ENCODE assay signal across 9 mouse cellular contexts in genomic region chr9:67315356-67315755, GRCm38 (mm10).
DNase-seq lines count a peak whose midpoint lies in the region; ATAC-seq and TF ChIP-seq lines count a peak whose summit lies in the region.
"Had no signal": no experiment of that assay in that cellular context is flagged by ENCODE, and none has a peak within 500 bp of the region (broad histone marks: within the 10 kb centered on the region; RNA-seq: fewer than 3 reads in every experiment).

No protein-coding gene starts in this region.

- no peaks in the 10 kb centered on the region for H3K79me2 ChIP-seq in heart, adult 2 months (replicated peaks; ENCODE audit: control insufficient read depth, insufficient read depth, low read length)

- peak; percentile 23 to 54 for DNase-seq in heart, adult 2 months
- DNase-seq in heart, adult 11 months: no peak
- peak; percentile 54 for DNase-seq in urinary bladder, postnatal 25 days (ENCODE audit: low spot score)
- DNase-seq in urinary bladder, adult 2 months (ENCODE audit: low spot score): no peak
- peak; percentile 56 to 69 for DNase-seq in lung, postnatal 4 days
- peak; percentile 19 for DNase-seq in thymus, postnatal 25 days

- no peak for TF ChIP-seq EP300 in heart, adult 2 months (IDR thresholded peaks at IDR 0.05; ENCODE audit: insufficient read depth, low read depth, low read length)

- no peak overlapping the region for H3K27ac ChIP-seq in heart, adult 2 months
- H3K27ac ChIP-seq in intestine, embryonic 15.5 days: no peak overlapping the region
- H3K27ac ChIP-seq: neural tube, embryonic 13.5 days had no signal

- TF ChIP-seq POLR2A in heart, adult 2 months (IDR thresholded peaks at IDR 0.05; ENCODE audit: insufficient read depth, low read depth, low read length): no peak

- H3K9me3 ChIP-seq in intestine, embryonic 15.5 days: no peaks in the 10 kb centered on the region
- H3K9me3 ChIP-seq: neural tube, embryonic 13.5 days had no signal

- TF ChIP-seq CTCF in heart, adult 2 months (IDR thresholded peaks at IDR 0.05): peak; percentile 77

- H3K27me3 ChIP-seq in heart, adult 2 months (ENCODE audit: control insufficient read depth, insufficient read depth, low read length): no peaks in the 10 kb centered on the region
- H3K27me3 ChIP-seq in intestine, embryonic 15.5 days (replicated peaks): no peaks in the 10 kb centered on the region
- H3K27me3 ChIP-seq: neural tube, embryonic 13.5 days had no signal

- 12% methylated on average over 3 of the region's 3 CpGs for WGBS in heart, adult 2 months
- WGBS in intestine, embryonic 15.5 days: 8% methylated on average over 3 of the region's 3 CpGs

- peak; percentile 65; the same call in 1 of the 2 replicates for ATAC-seq in common myeloid progenitor, adult 5-6 weeks (replicated peaks; ENCODE audit: low read depth, poor library complexity, severe bottlenecking)
- ATAC-seq in intestine, embryonic 15.5 days: peak; percentile 41; the same call in 1 of the 2 replicates

- no peak overlapping the region for H3K4me3 ChIP-seq in heart, adult 2 months
- no peak overlapping the region for H3K4me3 ChIP-seq in intestine, embryonic 15.5 days (replicated peaks)
- H3K4me3 ChIP-seq: neural tube, embryonic 13.5 days had no signal

- no peak overlapping the region for H3K9ac ChIP-seq in heart, adult 2 months (ENCODE audit: low read depth, low read length)
- no peak overlapping the region for H3K9ac ChIP-seq in intestine, embryonic 15.5 days
- H3K9ac ChIP-seq: neural tube, embryonic 13.5 days had no signal

- H3K4me2 ChIP-seq in intestine, embryonic 15.5 days (replicated peaks): no peak overlapping the region
- H3K4me2 ChIP-seq: neural tube, embryonic 13.5 days had no signal

- no peaks in the 10 kb centered on the region for H3K36me3 ChIP-seq in heart, adult 2 months (ENCODE audit: control insufficient read depth, insufficient read depth, low read length)
- no peaks in the 10 kb centered on the region for H3K36me3 ChIP-seq in intestine, embryonic 15.5 days

- no peaks in the 10 kb centered on the region for H3K4me1 ChIP-seq in heart, adult 2 months (ENCODE audit: control insufficient read depth, insufficient read depth, low read length)
- H3K4me1 ChIP-seq in intestine, embryonic 15.5 days (replicated peaks): no peaks in the 10 kb centered on the region
- H3K4me1 ChIP-seq: neural tube, embryonic 13.5 days had no signal

- intact Hi-C loops in heart, adult 2 months (cut with DNase I): loop anchor here (5.0 to 10.0 kb wide), 2 partner anchors 319 to 342 kb away; no protein-coding TSS in a partner anchor

Comparison
In these comparisons a context has a peak if more than half of its experiments do, and no peak if none do; other contexts are left out.
1. DNase-seq: peak in heart, adult 2 months (2 of 2), urinary bladder, postnatal 25 days (single experiment), lung, postnatal 4 days (2 of 2) and thymus, postnatal 25 days (single experiment); none in heart, adult 11 months (single experiment) and urinary bladder, adult 2 months (single experiment).